Mouse (Mus musculus) ES-E14 (cell line): Measurements from ENCODE around the gene Kcnc4. TPM values are rescaled to one million over a fixed set of nuclear protein-coding genes. Genes with fewer than 3 reads are reported as not detected.

Experiments
- DNase-seq: peaks from one replicate; pipeline ENCODE4 v3.0.0-alpha.2; 2013; ENCODE audit warnings: low read depth, low spot score
- H3K27ac ChIP-seq: 2 replicates; pipeline ENCODE4 v1.5.1; 2012; ENCODE audit warnings: low read depth, mild to moderate bottlenecking, low read length, moderate library complexity, mixed read lengths; ENCODE audit not compliant: poor library complexity, insufficient read depth, severe bottlenecking
- H3K36me3 ChIP-seq: 2 replicates; pipeline ENCODE4 v1.6.1; 2012; ENCODE audit warnings: mild to moderate bottlenecking, low read length, moderate library complexity, mixed read lengths; ENCODE audit not compliant: control insufficient read depth, poor library complexity, insufficient read depth, severe bottlenecking
- H3K4me1 ChIP-seq, 2 experiments: fragments of 150-350 bp in 1 of 2; sonication (generic) in 1 of 2; 2 replicates each; pipeline ENCODE4 v1.6.1; 2012; ENCODE audit warnings: low read length in 2 of 2, mild to moderate bottlenecking in 1 of 2, mixed read lengths in 1 of 2; ENCODE audit not compliant: control insufficient read depth in 2 of 2, insufficient read depth in 2 of 2, poor library complexity in 1 of 2
- H3K4me3 ChIP-seq, 2 experiments: fragments of 150-350 bp in 1 of 2; sonication (generic) in 1 of 2; 2 replicates each; pipeline ENCODE4 v1.5.1; 2012; ENCODE audit warnings: low read length in 2 of 2, low read depth in 1 of 2, mild to moderate bottlenecking in 1 of 2, mixed read lengths in 1 of 2; ENCODE audit not compliant: insufficient read depth in 1 of 2, poor library complexity in 1 of 2, severe bottlenecking in 1 of 2
- H3K9ac ChIP-seq: 2 replicates; pipeline ENCODE4 v1.6.1; 2012; ENCODE audit warnings: low read depth, mild to moderate bottlenecking, low read length, mixed read lengths; ENCODE audit not compliant: poor library complexity, insufficient read depth, severe bottlenecking
- H3K9me3 ChIP-seq: fragments of 150-350 bp; sonication (generic); 2 replicates; pipeline ENCODE4 v1.6.1; 2012; ENCODE audit warnings: low read depth, mild to moderate bottlenecking, low read length; ENCODE audit not compliant: control insufficient read depth, insufficient read depth
- CHD2 ChIP-seq: IDR thresholded peaks from 2 replicates; pipeline ENCODE4 v1.6.1; 2014; ENCODE audit warnings: mild to moderate bottlenecking, low read depth, low read length, inconsistent platforms
- HCFC1 ChIP-seq: IDR thresholded peaks from 2 replicates; pipeline ENCODE4 v1.6.1; 2012; ENCODE audit warnings: low read length, inconsistent platforms, borderline replicate concordance; ENCODE audit not compliant: insufficient read depth
- MAFK ChIP-seq: IDR thresholded peaks from 2 replicates; pipeline ENCODE4 v1.6.1; 2014; ENCODE audit warnings: mild to moderate bottlenecking, low read depth, low read length, inconsistent platforms; ENCODE audit not compliant: insufficient read depth
- ZC3H11A ChIP-seq: IDR thresholded peaks from 2 replicates; pipeline ENCODE4 v1.6.1; 2012; ENCODE audit warnings: low read depth, mild to moderate bottlenecking, inconsistent platforms, low read length, borderline replicate concordance
- ZNF384 ChIP-seq: IDR thresholded peaks from 2 replicates; pipeline ENCODE4 v1.6.1; 2012; ENCODE audit warnings: low read depth, low read length, inconsistent platforms
- in situ Hi-C, 2 experiments: fragments of 600-800 bp; cut with MboI; formaldehyde crosslinking; loops; one replicate each; pipeline ENCODE4 v1.15.1; 2025; ENCODE audit warnings: low sequenced_read_pairs in 2 of 2, inconsistent platforms in 1 of 2; ENCODE audit not compliant: unreplicated experiment in 2 of 2
- total RNA-seq: library from RNA; depleted of rRNA; stranded (reverse); fragments of 300-350 nt; gene quantifications from 2 replicates; pipeline ENCODE4 v1.2.3, GENCODE M21; 2012

Gene Kcnc4
- total RNA-seq, 1 experiment = 0.36 TPM

- H3K4me3 ChIP-seq = no peak overlapping the region
Observed at GRCm38 (mm10) chr3:107466577-107466976, 7.2 kb upstream of the Kcnc4 start.

GRCm38 (mm10) chr3:107462160-107462559, 2.8 kb upstream of the Kcnc4 start:
- H3K27ac ChIP-seq = no peak overlapping the region
- no peaks in the 10 kb centered on the region for H3K9me3 ChIP-seq
- H3K4me1 ChIP-seq = no peaks in the 10 kb centered on the region; a peak in 1 of 4 replicates
- in situ Hi-C loops = loop anchor here (5.0 to 25.0 kb wide), 4 partner anchors 105 to 367 kb away; partner anchors contain the start of genes A630076J17Rik (in 2 of the 2) and Prok1 (in 2 of the 2)
- no peak for TF ChIP-seq ZNF384
- TF ChIP-seq CHD2 = no peak
- no peak for TF ChIP-seq HCFC1
- TF ChIP-seq MAFK = no peak
- peak; percentile 44; the same call in 1 of the 2 replicates for TF ChIP-seq ZC3H11A
- DNase-seq = peak; percentile 74
- H3K36me3 ChIP-seq = no peaks in the 10 kb centered on the region
- no peak overlapping the region for H3K4me3 ChIP-seq
- no peak overlapping the region for H3K9ac ChIP-seq

More at GRCm38 (mm10) chr3:107466577-107466976, 7.2 kb upstream of the Kcnc4 start:
- Histone ChIP-seq H3K9ac (no peak overlapping the region), H3K9me3 (no peaks in the 10 kb centered on the region), H3K4me1 (no peaks in the 10 kb centered on the region), H3K27ac (no peak overlapping the region), H3K36me3 (no peaks in the 10 kb centered on the region)
- TF ChIP-seq MAFK (no peak), ZC3H11A (peak; percentile 47; the same call in 1 of the 2 replicates), CHD2 (no peak), ZNF384 (no peak)
- in situ Hi-C loops = loop anchor here (10.0 to 25.0 kb wide), 3 partner anchors 229 to 372 kb away; partner anchors contain the start of genes A630076J17Rik (in 2 of the 2) and Prok1 (in 2 of the 2)
- peak; percentile 53 for DNase-seq

GRCm38 (mm10) chr3:107459773-107460431, 550 bp upstream of the Kcnc4 start:
- Histone ChIP-seq H3K36me3 (no peaks in the 10 kb centered on the region), H3K9me3 (no peaks in the 10 kb centered on the region), H3K9ac (peak overlapping the region; percentile 47), H3K4me3 (peak overlapping the region; percentile 71 to 76), H3K4me1 (no peaks in the 10 kb centered on the region; a peak in 1 of 4 replicates), H3K27ac (no peak overlapping the region)
- no peak for TF ChIP-seq ZNF384
- TF ChIP-seq HCFC1 = no peak
- TF ChIP-seq CHD2 = no peak
- no peak for TF ChIP-seq MAFK
- TF ChIP-seq ZC3H11A = no peak
- peak; percentile 53 for DNase-seq
- in situ Hi-C loops = loop anchor here (5.0 to 25.0 kb wide), 5 partner anchors 103 to 365 kb away; partner anchors contain the start of genes A630076J17Rik (in 2 of the 2) and Prok1 (in 2 of the 2)

- H3K9me3 ChIP-seq = no peaks in the 10 kb centered on the region
- no peaks in the 10 kb centered on the region; a peak in 1 of 4 replicates for H3K4me1 ChIP-seq
- no peak for TF ChIP-seq HCFC1
- TF ChIP-seq CHD2 = no peak
- no peak for TF ChIP-seq ZNF384
- no peak for TF ChIP-seq MAFK
- no peak for TF ChIP-seq ZC3H11A
- in situ Hi-C loops = loop anchor here in 1 of 2 experiments (10.0 to 25.0 kb wide), 2 partner anchors 104 to 221 kb away; partner anchors contain the start of genes A630076J17Rik and Prok1
- no peaks in the 10 kb centered on the region for H3K36me3 ChIP-seq
- H3K27ac ChIP-seq = no peak overlapping the region
- peak; percentile 55 for DNase-seq
- peak overlapping the region; percentile 71 to 76 for H3K4me3 ChIP-seq
- peak overlapping the region; percentile 46 for H3K9ac ChIP-seq
Observed at GRCm38 (mm10) chr3:107458528-107459195, 690 bp downstream of the Kcnc4 start.
